Mouse (Mus musculus) layer of hippocampus, postnatal 10 days (tissue): ENCODE results near the gene Akap14. TPM values are rescaled to one million over a fixed set of nuclear protein-coding genes. Genes with fewer than 3 reads are reported as not detected.
"Not testable (repeated sequence)": the region's sequence is repeated elsewhere in the genome, so short reads cannot be mapped to it uniquely, and the experiment has no call there.

ENCODE experiments used
- DNase-seq, 2 experiments: peaks; one replicate each; pipeline ENCODE4 v3.0.0; 2021; ENCODE audit warnings: low spot score in 2 of 2
- long read RNA-seq: library from polyadenylated mRNA; stranded (forward); transcript quantifications from one replicate; pipeline ENCODE4 v2.0.0, GENCODE M21; 2023
- total RNA-seq, 2 experiments: library from RNA; stranded (reverse); gene quantifications; 2 replicates each; pipeline ENCODE4 v1.2.3; 2021

The Akap14 gene
- under 1 TPM in 1 of 2 experiments, not detected in 1; 0.25 TPM for total RNA-seq
- long read RNA-seq, partial matches to known transcripts: 0 of 1 reads
- long read RNA-seq, other reads (novel, unspliced or antisense): 0 of 1 reads

GRCm38 (mm10) chrX:37168742-37169141 lies at the start of gene Akap14:
TSS of gene Akap14 (minus strand) at chrX:37168842.
- DNase-seq: no peak

GRCm38 (mm10) chrX:37210941-37211340 lies 42.3 kb upstream of the Akap14 start, which contains the start of gene Gm9:
TSS of gene Gm9 (minus strand) at chrX:37211041.
- no peak for DNase-seq

- no peak for DNase-seq
Observed at GRCm38 (mm10) chrX:37198676-37199075, 30.0 kb upstream of the Akap14 start.

- DNase-seq: peak; percentile 16 to 27
Observed at GRCm38 (mm10) chrX:37191744-37192379, 23.2 kb upstream of the Akap14 start.

- peak; percentile 68 to 78 for DNase-seq
Observed at GRCm38 (mm10) chrX:37191105-37191743, 22.6 kb upstream of the Akap14 start, which contains the start of the genes Ndufa1 and Rnf113a1. TSS of gene Ndufa1 (minus strand) at chrX:37191163. TSS of gene Rnf113a1 (plus strand) at chrX:37191245.

- no peak for DNase-seq
Observed at GRCm38 (mm10) chrX:37190755-37191104, 22.1 kb upstream of the Akap14 start.

GRCm38 (mm10) chrX:37184401-37184800 lies 15.8 kb upstream of the Akap14 start:
- not testable (repeated sequence) for DNase-seq

GRCm38 (mm10) chrX:37167085-37167484 lies 1.6 kb downstream of the Akap14 start:
- peak; percentile 8 to 17 for DNase-seq

- DNase-seq: no peak
Observed at GRCm38 (mm10) chrX:37163115-37163514, 5.5 kb downstream of the Akap14 start.

- no peak for DNase-seq
Observed at GRCm38 (mm10) chrX:37161169-37161568, 7.5 kb downstream of the Akap14 start.

GRCm38 (mm10) chrX:37157839-37158238 lies 10.8 kb downstream of the Akap14 start:
- DNase-seq: no peak

GRCm38 (mm10) chrX:37144954-37145353 lies 23.7 kb downstream of the Akap14 start:
- DNase-seq: peak in 1 of 2 experiments; percentile 7

GRCm38 (mm10) chrX:37144498-37144897 lies 24.1 kb downstream of the Akap14 start:
- DNase-seq: not testable (repeated sequence)

- no peak for DNase-seq
Observed at GRCm38 (mm10) chrX:37141732-37142131, 26.9 kb downstream of the Akap14 start.

GRCm38 (mm10) chrX:37126671-37127358 lies 41.8 kb downstream of the Akap14 start, which contains the start of gene Nkap:
TSS of gene Nkap (plus strand) at chrX:37126795.
- peak; percentile 75 to 84 for DNase-seq

- DNase-seq: no peak
Observed at GRCm38 (mm10) chrX:37125511-37125910, 43.1 kb downstream of the Akap14 start.

GRCm38 (mm10) chrX:37120212-37120611 lies 48.4 kb downstream of the Akap14 start:
- DNase-seq: no peak

- DNase-seq: no peak
Observed at GRCm38 (mm10) chrX:37119585-37119984, 49.1 kb downstream of the Akap14 start.

- no peak for DNase-seq
Observed at GRCm38 (mm10) chrX:37117085-37117484, 51.6 kb downstream of the Akap14 start.

GRCm38 (mm10) chrX:37110881-37111193 lies 57.8 kb downstream of the Akap14 start:
- no peak for DNase-seq

- DNase-seq: peak; percentile 76 to 82
Observed at GRCm38 (mm10) chrX:37110193-37110880, 58.3 kb downstream of the Akap14 start, which contains the start of gene Upf3b. TSS of gene Upf3b (minus strand) at chrX:37110322.
